Mouse (Mus musculus) liver, adult 2 months (tissue): Measurements from ENCODE around the gene Fgf13.

Source experiments
- CTCF ChIP-seq: fragments of 200-500 bp; IDR thresholded peaks from 2 replicates; pipeline ENCODE4 v1.5.1; 2011; ENCODE audit warnings: low read depth, low read length, control low read depth
- POLR2A ChIP-seq: fragments of 200-500 bp; IDR thresholded peaks from 2 replicates; pipeline ENCODE4 v1.6.1; 2011; ENCODE audit warnings: low read length, control low read depth; ENCODE audit not compliant: insufficient read depth; ENCODE audit errors: extremely low read depth

GRCm38 (mm10) chrX:59508273-59508672 lies 59.6 kb downstream of the Fgf13 start:
- TF ChIP-seq CTCF = no peak
- no peak for TF ChIP-seq POLR2A
